Mouse (Mus musculus): ENCODE data around the gene Uxs1.

The Uxs1 gene

GRCm38 (mm10) chr1:43722459-43722858, 105.1 kb downstream of the Uxs1 start:
- DNase-seq (ENCODE audit: low read depth), result no peak

DNA sequence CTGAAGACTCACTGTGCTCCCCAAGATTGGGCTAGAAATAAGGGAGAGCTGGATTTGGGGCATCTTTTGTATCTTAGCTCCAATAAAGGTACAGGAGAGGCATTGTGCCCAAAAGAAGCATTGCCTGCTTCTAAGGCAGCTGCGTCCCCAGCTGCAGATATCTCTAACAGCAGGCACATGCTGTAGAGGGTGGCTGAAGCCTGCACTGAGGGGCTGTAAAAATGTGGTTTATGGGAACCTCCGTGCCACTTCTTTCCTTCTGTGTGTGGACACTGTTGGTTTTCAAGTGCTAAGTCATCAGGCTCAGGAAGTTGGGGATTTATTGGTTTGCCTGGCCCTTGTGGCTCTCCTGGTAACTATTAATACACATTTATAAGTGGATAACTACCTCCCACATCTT, 108.8 kb downstream of the Uxs1 start:
- no peak for DNase-seq (ENCODE audit: low read depth)

DNA sequence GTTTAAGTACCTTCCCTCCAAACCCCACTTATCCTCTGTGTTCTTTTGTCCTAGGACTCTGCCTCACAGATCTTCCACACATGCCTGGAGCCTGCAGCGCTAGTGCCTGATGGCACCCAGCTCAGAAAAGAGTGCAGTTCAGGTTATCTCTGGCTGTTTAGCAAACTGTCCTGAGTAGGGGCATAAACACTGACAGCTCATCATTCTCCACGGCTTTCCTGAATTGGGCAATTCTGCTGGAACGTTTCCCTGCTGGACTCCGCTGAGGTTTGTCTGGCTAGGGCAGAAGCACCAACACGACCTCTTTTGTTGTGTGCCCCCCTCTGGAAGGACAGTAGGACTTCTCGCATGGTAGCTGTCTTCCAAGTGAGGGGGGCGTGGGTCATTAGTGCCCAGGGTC, 109.6 kb downstream of the Uxs1 start:
- DNase-seq (ENCODE audit: low read depth), result no peak

- DNase-seq (ENCODE audit: low read depth), result no peak
These were observed 112.8 kb downstream of the Uxs1 start for GRCm38 (mm10) chr1:43714841-43715240.

GRCm38 (mm10) chr1:43698577-43699000, 129.0 kb downstream of the Uxs1 start:
- no peak for DNase-seq (ENCODE audit: low read depth)

Data from c-Kit-positive CD71-negative TER-119-negative erythroid progenitor cells, embryonic 14.5 days (primary cell).